ENCODE assay signal across 28 mouse cellular contexts in the genomic region with DNA sequence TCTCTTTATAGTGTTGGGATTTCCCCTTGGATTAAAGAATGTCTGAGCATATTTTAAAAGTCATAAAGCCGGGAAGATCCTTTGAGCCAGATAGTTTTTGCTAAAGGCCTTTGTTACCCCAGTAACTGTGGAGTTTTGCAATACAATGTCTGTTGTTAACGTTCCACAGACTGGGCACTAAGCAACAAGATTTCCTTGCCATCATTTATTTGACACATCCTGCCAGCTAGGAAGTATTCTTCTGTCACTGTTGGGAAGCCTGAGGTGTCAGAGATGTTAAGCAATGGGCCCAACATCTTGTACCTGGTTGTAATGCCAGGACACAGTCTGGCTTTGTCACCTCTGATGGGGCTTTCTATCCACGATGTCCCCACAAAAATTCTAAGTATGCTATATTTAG. TPM values are rescaled to one million over a fixed set of nuclear protein-coding genes. Genes with fewer than 3 reads are reported as not detected.
"Had no signal": no experiment of that assay in that cellular context is flagged by ENCODE, and none has a peak within 500 bp of the region (broad histone marks: within the 10 kb centered on the region; RNA-seq: fewer than 3 reads in every experiment).

No protein-coding gene starts in this region.

- H3K27ac ChIP-seq: heart, embryonic 10.5 days; hindbrain, embryonic 13.5 days; hindbrain, embryonic 15.5 days; hindbrain, postnatal 0 days; kidney, embryonic 15.5 days; kidney, postnatal 0 days; layer of hippocampus, adult 2 months; left cerebral cortex, adult 2 months; limb, embryonic 10.5 days; limb, embryonic 12.5 days; liver, embryonic 12.5 days; liver, embryonic 14.5 days had no signal

- H3K9ac ChIP-seq: heart, embryonic 12.5 days; hindbrain, embryonic 13.5 days; hindbrain, embryonic 15.5 days; kidney, embryonic 15.5 days; limb, embryonic 12.5 days; liver, embryonic 12.5 days; liver, embryonic 14.5 days had no signal

- H3K27me3 ChIP-seq: heart, embryonic 12.5 days; hindbrain, embryonic 13.5 days; hindbrain, embryonic 15.5 days; kidney, embryonic 15.5 days; limb, embryonic 12.5 days; liver, embryonic 12.5 days had no signal

- H3K4me1 ChIP-seq: heart, embryonic 10.5 days; heart, embryonic 12.5 days; hindbrain, embryonic 13.5 days; hindbrain, embryonic 15.5 days; kidney, embryonic 15.5 days; limb, embryonic 10.5 days; limb, embryonic 12.5 days; liver, embryonic 12.5 days had no signal

- H3K36me3 ChIP-seq: heart, embryonic 10.5 days; heart, embryonic 12.5 days; hindbrain, embryonic 13.5 days; hindbrain, embryonic 15.5 days; kidney, embryonic 15.5 days; limb, embryonic 10.5 days; limb, embryonic 12.5 days; liver, embryonic 12.5 days had no signal

- ATAC-seq: hindbrain, postnatal 0 days; intestine, embryonic 16.5 days; liver, embryonic 12.5 days had no signal

- H3K4me3 ChIP-seq: heart, embryonic 10.5 days; heart, embryonic 12.5 days; hindbrain, embryonic 13.5 days; hindbrain, embryonic 15.5 days; kidney, embryonic 15.5 days; layer of hippocampus, adult 2 months; left cerebral cortex, adult 2 months; limb, embryonic 10.5 days; limb, embryonic 12.5 days; liver, embryonic 12.5 days had no signal

- H3K9me3 ChIP-seq: heart, embryonic 10.5 days; heart, embryonic 12.5 days; hindbrain, embryonic 13.5 days; hindbrain, embryonic 15.5 days; kidney, embryonic 15.5 days; limb, embryonic 10.5 days; limb, embryonic 12.5 days; liver, embryonic 12.5 days had no signal

- DNase-seq: gastrocnemius, postnatal 14 days; gastrocnemius, postnatal 36 days; heart, adult 18-20 months; heart, postnatal 10 days; kidney, adult 11 months; kidney, adult 2 months; kidney, adult 9 months; kidney, postnatal 14 days; kidney, postnatal 36 days had no signal

- H3K4me2 ChIP-seq: heart, embryonic 12.5 days; hindbrain, embryonic 13.5 days; hindbrain, embryonic 15.5 days; kidney, embryonic 15.5 days; limb, embryonic 12.5 days; liver, embryonic 12.5 days had no signal

RNA-seq across cellular contexts. Expression of gene Rgs13, which starts 33.7 kb away (rescaled TPM):
- polyA plus RNA-seq: heart, embryonic 10.5 days; heart, embryonic 12.5 days; heart, embryonic 14.5 days; intestine, embryonic 14.5 days; intestine, embryonic 16.5 days; kidney, adult 2 months; kidney, embryonic 15.5 days; kidney, postnatal 0 days; limb, embryonic 10.5 days; limb, embryonic 12.5 days; liver, adult 2 months; liver, embryonic 12.5 days; liver, embryonic 14.5 days; liver, embryonic 16.5 days had no signal

RNA-seq across cellular contexts. Expression of gene Rgs1, which starts 38.1 kb away (rescaled TPM):
- polyA plus RNA-seq: heart, embryonic 10.5 days; hindbrain, embryonic 11.5 days; hindbrain, embryonic 13.5 days; hindbrain, embryonic 15.5 days; hindbrain, postnatal 0 days; intestine, embryonic 14.5 days; kidney, embryonic 15.5 days; limb, embryonic 10.5 days; limb, embryonic 12.5 days; liver, adult 2 months had no signal
